Mouse (Mus musculus): ENCODE results near the gene Selenoh. TPM values are rescaled to one million over a fixed set of nuclear protein-coding genes. Genes with fewer than 3 reads are reported as not detected.

The Selenoh gene
- 189 and 204 TPM in 2 replicates for polyA plus RNA-seq (2015; fragmentation: Nextera tagmentation; extraction: Ambion mirVana)

- Histone ChIP-seq H3K4me3 (replicated peaks) (peak within 1 kb of the TSS; percentile 60), H3K4me2 (peak within 1 kb of the TSS; percentile 71), H3K36me3 (peaks cover 29% of the 10 kb centered on the region), H3K4me1 (peaks cover 20% of the 10 kb centered on the region), H3K9me3 (replicated peaks) (no peaks in the 10 kb centered on the region), H3K9ac (replicated peaks) (peak within 1 kb of the TSS; percentile 62), H3K27me3 (replicated peaks) (no peaks in the 10 kb centered on the region), H3K27ac (replicated peaks) (peak within 1 kb of the TSS; percentile 85)
- ATAC-seq (ENCODE audit: low FRiP score) = peak; percentile 98
- under 1% methylated on average over 20 of the region's 20 CpGs for WGBS
Observed at GRCm38 (mm10) chr2:84670569-84670933, at the start of gene Selenoh. Selenoh (minus strand) TSS chr2:84670770.

GRCm38 (mm10) chr2:84717357-84717756 lies 46.8 kb upstream of the Selenoh start:
- no peak overlapping the region for H3K4me2 ChIP-seq
- no peak overlapping the region for H3K9ac ChIP-seq (replicated peaks)
- H3K4me3 ChIP-seq (replicated peaks) = no peak overlapping the region
- peaks cover 4% of the 10 kb centered on the region; the same call in 1 of the 2 replicates for H3K36me3 ChIP-seq
- no peak for ATAC-seq (ENCODE audit: low FRiP score)
- no peak overlapping the region for H3K27ac ChIP-seq (replicated peaks)
- 94% methylated on average over 4 of the region's 4 CpGs for WGBS
- peaks cover 29% of the 10 kb centered on the region for H3K4me1 ChIP-seq
- no peaks in the 10 kb centered on the region for H3K27me3 ChIP-seq (replicated peaks)
- H3K9me3 ChIP-seq (replicated peaks) = no peaks in the 10 kb centered on the region

DNA sequence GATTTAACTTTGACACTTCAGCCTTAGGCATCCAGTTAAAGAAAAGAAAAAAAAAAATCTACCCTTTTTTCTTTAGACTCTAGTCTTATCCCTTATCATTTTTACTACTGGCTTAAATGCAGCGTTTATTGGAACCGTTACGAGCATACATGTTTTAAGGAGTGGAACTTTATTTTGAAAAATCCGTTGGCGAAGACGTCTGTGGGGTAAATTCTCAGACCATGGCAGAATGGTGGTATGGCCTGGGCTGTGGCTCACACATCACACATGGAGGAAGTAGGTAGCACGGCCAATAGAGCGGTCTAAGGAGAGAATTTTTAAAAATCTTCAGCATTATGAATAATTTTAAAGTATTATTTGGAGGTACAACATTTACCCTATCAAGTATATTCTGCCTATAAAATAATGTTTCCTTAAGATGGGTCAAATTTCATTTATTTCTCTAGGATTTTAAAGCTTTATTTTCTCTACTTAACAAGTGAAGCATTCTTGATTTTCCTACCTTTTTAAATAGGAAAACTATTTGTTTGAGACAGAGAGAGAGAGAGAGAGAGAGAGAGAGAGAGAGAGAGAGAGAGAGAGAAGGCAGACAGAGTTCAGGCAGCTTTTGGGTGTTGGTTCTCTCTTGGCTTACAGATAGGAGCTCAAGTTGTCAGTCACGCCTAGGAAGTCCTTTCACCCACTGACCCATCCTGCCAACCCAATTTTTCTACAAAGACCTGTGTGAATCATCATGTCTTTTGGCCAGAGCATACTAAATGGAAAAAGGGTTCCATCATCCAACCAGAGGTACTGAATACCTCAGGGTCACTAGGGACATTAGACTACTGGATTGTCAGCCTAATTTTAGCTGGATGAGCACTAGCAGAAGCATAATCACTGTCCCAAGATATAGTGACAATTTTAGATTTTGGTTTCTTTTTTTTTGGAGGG lies 46.1 kb upstream of the Selenoh start:
- WGBS = 38% methylated on average over 9 of the region's 9 CpGs
- peak overlapping the region; percentile 97 for H3K27ac ChIP-seq (replicated peaks)

DNA sequence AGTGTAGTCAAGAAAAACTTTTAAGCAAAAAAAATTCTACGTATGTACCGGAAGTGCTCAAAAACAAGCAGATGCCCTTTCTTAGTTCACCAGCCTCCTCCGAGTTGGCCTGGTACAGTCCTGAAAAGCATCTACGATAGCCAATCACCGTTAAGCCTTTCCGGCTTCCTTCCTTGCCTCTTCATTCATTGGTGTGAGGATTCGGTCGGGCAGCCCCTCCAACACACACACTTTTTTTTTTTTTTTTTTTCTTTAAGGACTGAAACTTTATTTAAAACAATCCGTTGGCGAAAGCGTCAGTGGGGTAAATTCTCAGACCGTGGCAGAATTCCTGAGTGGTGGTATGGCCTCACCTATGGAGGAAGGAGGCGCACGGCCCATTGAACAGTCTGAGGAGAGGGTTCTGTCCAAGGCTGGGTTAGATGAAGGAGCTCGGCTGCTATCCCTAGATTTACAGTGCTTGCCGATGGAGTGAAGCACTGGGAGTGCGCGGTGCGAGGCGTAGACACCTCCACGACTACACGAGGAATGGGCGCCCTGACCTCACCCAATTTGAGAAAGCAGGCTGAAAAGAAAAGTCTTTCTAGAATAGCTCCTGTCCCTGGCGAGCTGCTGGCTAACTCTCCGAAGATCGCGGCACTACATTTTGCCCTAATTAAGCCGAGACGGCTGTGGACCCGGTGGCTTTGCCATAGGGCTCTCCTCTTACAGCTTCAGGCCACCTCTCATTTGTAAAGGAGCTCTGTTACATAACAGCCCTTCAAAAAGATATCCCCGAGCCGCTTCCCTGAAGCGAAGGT lies 45.2 kb upstream of the Selenoh start:
- Histone ChIP-seq H3K4me3 (replicated peaks) (peak overlapping the region; percentile 95), H3K4me1 (peaks cover 27% of the 10 kb centered on the region), H3K9me3 (replicated peaks) (no peaks in the 10 kb centered on the region), H3K9ac (replicated peaks) (peak overlapping the region; percentile 64), H3K4me2 (peak overlapping the region; percentile 82), H3K27ac (replicated peaks) (peak overlapping the region; percentile 97), H3K27me3 (replicated peaks) (no peaks in the 10 kb centered on the region), H3K36me3 (no peaks in the 10 kb centered on the region)
- under 1% methylated on average over 33 of the region's 33 CpGs for WGBS
- peak; percentile 97 for ATAC-seq (ENCODE audit: low FRiP score)

More for the DNA sequence above, 46.1 kb upstream of the Selenoh start:
- Histone ChIP-seq H3K9ac (replicated peaks) (peak overlapping the region; percentile 64), H3K27me3 (replicated peaks) (no peaks in the 10 kb centered on the region), H3K4me1 (peaks cover 33% of the 10 kb centered on the region), H3K4me2 (peak overlapping the region; percentile 82), H3K36me3 (peaks cover 3% of the 10 kb centered on the region; the same call in 1 of the 2 replicates), H3K4me3 (replicated peaks) (peak overlapping the region; percentile 95), H3K9me3 (replicated peaks) (no peaks in the 10 kb centered on the region)
- no peak for ATAC-seq (ENCODE audit: low FRiP score)

DNA sequence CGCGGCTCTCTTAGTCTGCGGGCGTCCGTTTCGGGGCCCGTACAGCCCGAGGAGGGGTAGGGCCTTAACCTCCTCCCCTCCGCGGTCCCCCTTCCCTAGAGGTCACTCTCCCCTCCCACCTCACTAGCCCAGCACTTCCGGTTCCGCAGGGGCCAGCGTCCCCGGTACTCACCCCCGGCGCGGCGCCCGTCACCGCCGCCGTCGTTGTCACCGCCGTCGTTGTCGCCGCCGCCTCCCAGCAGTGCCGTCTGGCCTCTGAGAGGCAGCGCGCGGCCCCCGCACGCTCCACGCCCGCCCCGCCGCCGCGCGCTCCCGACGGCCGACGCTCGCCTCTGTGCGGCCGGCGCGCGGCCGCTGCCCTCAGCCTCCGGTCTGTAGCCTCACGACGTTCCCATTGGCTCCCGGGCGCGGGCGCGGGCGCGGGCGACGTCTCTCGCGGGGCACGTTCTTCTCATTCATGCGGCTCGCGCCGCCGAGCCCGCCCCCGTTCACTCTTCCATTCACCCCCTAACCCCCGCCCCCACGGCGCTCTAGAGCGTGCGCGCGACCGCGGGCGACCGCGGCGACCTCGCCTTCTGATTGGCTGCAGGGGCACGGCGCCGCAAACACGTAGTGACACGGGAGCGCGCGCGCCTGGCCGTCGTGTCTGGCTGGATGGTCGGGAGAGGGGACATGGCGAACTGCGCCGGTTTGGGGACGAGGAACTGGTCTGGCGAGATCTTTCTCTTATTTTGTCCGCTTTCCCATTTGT lies 44.4 kb upstream of the Selenoh start, which contains the start of gene Zdhhc5:
Zdhhc5 (minus strand) TSS at position 370 of the 751 bp plus-strand sequence.
- Histone ChIP-seq H3K27me3 (replicated peaks) (no peaks in the 10 kb centered on the region), H3K4me3 (replicated peaks) (peak within 1 kb of the TSS; percentile 95), H3K4me2 (peak within 1 kb of the TSS; percentile 82), H3K9me3 (replicated peaks) (no peaks in the 10 kb centered on the region), H3K27ac (replicated peaks) (peak within 1 kb of the TSS; percentile 97), H3K9ac (replicated peaks) (peak within 1 kb of the TSS; percentile 82), H3K4me1 (peaks cover 27% of the 10 kb centered on the region), H3K36me3 (peaks cover 7% of the 10 kb centered on the region)
- 3% methylated on average over 88 of the region's 107 CpGs for WGBS
- peak; percentile 97 for ATAC-seq (ENCODE audit: low FRiP score)

GRCm38 (mm10) chr2:84714422-84714810 lies 43.8 kb upstream of the Selenoh start:
- peak; percentile 4 for ATAC-seq (ENCODE audit: low FRiP score)
- Histone ChIP-seq H3K9me3 (replicated peaks) (no peaks in the 10 kb centered on the region), H3K36me3 (peaks cover 11% of the 10 kb centered on the region), H3K27ac (replicated peaks) (peak overlapping the region; percentile 97), H3K27me3 (replicated peaks) (no peaks in the 10 kb centered on the region), H3K9ac (replicated peaks) (peak overlapping the region; percentile 82), H3K4me2 (peak overlapping the region; percentile 82), H3K4me3 (replicated peaks) (peak overlapping the region; percentile 95), H3K4me1 (peaks cover 31% of the 10 kb centered on the region)
- WGBS = 0% methylated on average over 18 of the region's 26 CpGs

DNA sequence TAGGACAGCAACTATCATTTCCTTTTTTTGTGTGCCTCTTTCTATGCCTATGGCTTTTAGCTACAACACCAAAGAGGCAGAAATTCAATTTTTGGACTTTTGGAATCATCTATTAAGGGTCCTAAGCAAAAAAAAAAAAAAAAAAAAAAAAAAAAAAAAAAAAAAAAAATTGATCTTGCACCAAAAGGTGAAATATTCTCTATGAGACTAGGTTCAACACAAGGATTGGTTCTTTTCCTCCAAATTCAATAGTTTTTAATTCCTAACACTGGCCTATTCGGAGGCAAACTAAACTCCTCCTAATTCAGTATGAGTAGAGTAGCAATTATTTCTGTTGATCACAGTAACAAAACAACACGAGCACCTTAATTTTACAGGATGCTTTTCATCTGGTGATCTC lies 41.3 kb upstream of the Selenoh start:
- Histone ChIP-seq H3K36me3 (peaks cover 15% of the 10 kb centered on the region), H3K4me2 (no peak overlapping the region), H3K4me3 (replicated peaks) (no peak overlapping the region), H3K4me1 (peaks cover 53% of the 10 kb centered on the region), H3K9me3 (replicated peaks) (no peaks in the 10 kb centered on the region), H3K9ac (replicated peaks) (no peak overlapping the region), H3K27me3 (replicated peaks) (no peaks in the 10 kb centered on the region), H3K27ac (replicated peaks) (no peak overlapping the region)
- 91% methylated on average over 2 of the region's 2 CpGs for WGBS
- no peak for ATAC-seq (ENCODE audit: low FRiP score)

- Histone ChIP-seq H3K4me1 (peaks cover 38% of the 10 kb centered on the region), H3K36me3 (peaks cover 24% of the 10 kb centered on the region), H3K9me3 (replicated peaks) (no peaks in the 10 kb centered on the region), H3K9ac (replicated peaks) (no peak overlapping the region), H3K4me2 (no peak overlapping the region), H3K27me3 (replicated peaks) (no peaks in the 10 kb centered on the region), H3K4me3 (replicated peaks) (no peak overlapping the region), H3K27ac (replicated peaks) (no peak overlapping the region)
- ATAC-seq (ENCODE audit: low FRiP score) = no peak
- WGBS = 30% methylated on average over 1 of the region's 1 CpGs
Observed at GRCm38 (mm10) chr2:84707523-84707922, 37.0 kb upstream of the Selenoh start.

DNA sequence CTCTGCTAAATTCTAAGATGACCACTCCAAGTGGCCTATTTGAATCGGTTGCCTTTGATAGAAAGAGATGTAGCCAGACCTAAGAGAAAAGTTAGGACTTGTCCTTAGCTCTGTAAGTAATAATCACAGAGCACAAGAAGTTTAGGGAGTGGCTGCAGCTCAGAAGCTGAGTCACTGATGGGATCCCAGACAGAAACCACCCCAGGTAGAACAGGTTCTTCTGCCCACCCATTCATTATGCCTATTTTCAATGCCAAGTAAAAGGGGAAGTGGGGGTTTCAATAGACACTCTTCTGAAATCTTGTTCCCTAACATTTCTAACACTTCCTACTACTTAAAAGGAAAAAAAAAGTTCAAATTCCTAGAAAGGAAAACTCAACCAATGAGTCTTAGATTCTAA lies 34.7 kb upstream of the Selenoh start:
- no peak overlapping the region for H3K4me2 ChIP-seq
- peaks cover 23% of the 10 kb centered on the region for H3K36me3 ChIP-seq
- ATAC-seq (ENCODE audit: low FRiP score) = no peak
- H3K27me3 ChIP-seq (replicated peaks) = no peaks in the 10 kb centered on the region
- no peak overlapping the region for H3K4me3 ChIP-seq (replicated peaks)
- H3K4me1 ChIP-seq = peaks cover 32% of the 10 kb centered on the region
- no peak overlapping the region for H3K27ac ChIP-seq (replicated peaks)
- H3K9me3 ChIP-seq (replicated peaks) = no peaks in the 10 kb centered on the region
- no peak overlapping the region for H3K9ac ChIP-seq (replicated peaks)
- WGBS = 91% methylated on average over 1 of the region's 1 CpGs

DNA sequence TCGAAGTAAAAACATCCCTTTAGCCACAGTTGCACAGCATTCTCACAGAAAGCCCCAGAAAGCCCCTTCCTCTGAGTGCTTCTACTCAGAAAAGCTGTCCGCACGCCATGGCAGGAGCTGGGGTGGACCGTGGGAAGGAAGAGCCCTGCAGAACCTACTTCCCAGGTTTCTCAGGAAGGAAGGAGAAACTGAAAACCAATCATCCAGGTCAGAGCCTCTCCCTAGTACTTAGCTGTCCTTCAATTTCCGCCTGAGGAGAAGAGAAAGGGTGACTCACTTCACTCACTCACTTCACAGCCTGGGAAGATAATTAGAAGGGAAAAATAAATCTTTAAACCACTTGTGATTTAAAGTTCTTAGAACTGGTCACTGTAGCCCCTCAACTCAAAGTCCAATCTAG lies 33.8 kb upstream of the Selenoh start:
- ATAC-seq (ENCODE audit: low FRiP score) = no peak
- no peak overlapping the region for H3K9ac ChIP-seq (replicated peaks)
- no peak overlapping the region for H3K27ac ChIP-seq (replicated peaks)
- H3K4me1 ChIP-seq = peaks cover 28% of the 10 kb centered on the region
- no peaks in the 10 kb centered on the region for H3K9me3 ChIP-seq (replicated peaks)
- H3K27me3 ChIP-seq (replicated peaks) = no peaks in the 10 kb centered on the region
- H3K36me3 ChIP-seq = peaks cover 16% of the 10 kb centered on the region
- no peak overlapping the region for H3K4me2 ChIP-seq
- no peak overlapping the region for H3K4me3 ChIP-seq (replicated peaks)
- 86% methylated on average over 5 of the region's 5 CpGs for WGBS

GRCm38 (mm10) chr2:84703497-84703896 lies 32.9 kb upstream of the Selenoh start:
- ATAC-seq (ENCODE audit: low FRiP score) = no peak
- Histone ChIP-seq H3K27me3 (replicated peaks) (no peaks in the 10 kb centered on the region), H3K9me3 (replicated peaks) (no peaks in the 10 kb centered on the region), H3K9ac (replicated peaks) (no peak overlapping the region), H3K36me3 (peaks cover 17% of the 10 kb centered on the region), H3K4me3 (replicated peaks) (no peak overlapping the region), H3K4me2 (no peak overlapping the region), H3K27ac (replicated peaks) (no peak overlapping the region), H3K4me1 (peaks cover 19% of the 10 kb centered on the region)
- 91% methylated on average over 1 of the region's 1 CpGs for WGBS
